Mouse (Mus musculus) frontal cortex, adult 2 months (tissue): ENCODE measurements around the gene Mpnd. TPM values are rescaled to one million over a fixed set of nuclear protein-coding genes. Genes with fewer than 3 reads are reported as not detected.
A peak's percentile ranks its signal among the peaks of the same experiment; 100 is the strongest.

Experiments
- DNase-seq, 2 experiments: peaks; one replicate each; pipeline ENCODE4 v3.0.0; 2022; ENCODE audit warnings: low spot score in 1 of 2; ENCODE audit errors: extremely low spot score in 1 of 2
- polyA plus RNA-seq: library from polyadenylated mRNA; depleted of rRNA; stranded (reverse); fragments of >200 nt; gene quantifications from 2 replicates; pipeline ENCODE4 v1.2.3, GENCODE M21; 2012

The Mpnd gene
- polyA plus RNA-seq, 1 experiment = 132 TPM

- DNase-seq = peak in 1 of 2 experiments; percentile 77
Measured at GRCm38 (mm10) chr17:56018347-56019131, 13.0 kb downstream of the Mpnd start.

- DNase-seq = no peak
Measured at GRCm38 (mm10) chr17:56020400-56021084, 15.0 kb downstream of the Mpnd start.

- peak; percentile 70 to 82 for DNase-seq
Measured at GRCm38 (mm10) chr17:56021161-56021910, 15.8 kb downstream of the Mpnd start.

- DNase-seq = no peak
Measured at GRCm38 (mm10) chr17:56022131-56022988, 16.8 kb downstream of the Mpnd start.

GRCm38 (mm10) chr17:56022989-56023290 is 17.4 kb downstream of the Mpnd start:
- no peak for DNase-seq

GRCm38 (mm10) chr17:56023386-56023785 is 17.9 kb downstream of the Mpnd start:
- DNase-seq = no peak

GRCm38 (mm10) chr17:56024476-56024875 is 19.0 kb downstream of the Mpnd start:
- DNase-seq = no peak

GRCm38 (mm10) chr17:56024931-56025330 is 19.4 kb downstream of the Mpnd start:
- DNase-seq = no peak

GRCm38 (mm10) chr17:56026303-56026702 is 20.8 kb downstream of the Mpnd start:
- DNase-seq = no peak

GRCm38 (mm10) chr17:56026881-56027280 is 21.4 kb downstream of the Mpnd start:
- DNase-seq = no peak

GRCm38 (mm10) chr17:56027801-56028441 is 22.4 kb downstream of the Mpnd start:
- no peak for DNase-seq

GRCm38 (mm10) chr17:56030238-56030870 is 24.8 kb downstream of the Mpnd start:
- no peak for DNase-seq

- no peak for DNase-seq
Measured at GRCm38 (mm10) chr17:56030919-56031318, 25.4 kb downstream of the Mpnd start.

GRCm38 (mm10) chr17:56031431-56031830 is 25.9 kb downstream of the Mpnd start:
- no peak for DNase-seq

- DNase-seq = peak in 1 of 2 experiments; percentile 1
Measured at GRCm38 (mm10) chr17:56032127-56032733, 26.7 kb downstream of the Mpnd start.

GRCm38 (mm10) chr17:56032831-56033230 is 27.3 kb downstream of the Mpnd start:
- no peak for DNase-seq

GRCm38 (mm10) chr17:56034040-56034725 is 28.7 kb downstream of the Mpnd start:
- DNase-seq = no peak

- DNase-seq = no peak
Measured at GRCm38 (mm10) chr17:56034726-56035100, 29.2 kb downstream of the Mpnd start.

- DNase-seq = no peak
Measured at GRCm38 (mm10) chr17:56035216-56035615, 29.7 kb downstream of the Mpnd start.
